Mouse (Mus musculus) cerebellum, adult 2 months (tissue): ENCODE data around the gene Tcf20. TPM values are rescaled to one million over a fixed set of nuclear protein-coding genes. Genes with fewer than 3 reads are reported as not detected.

Experiments used
- DNase-seq, 2 experiments: peaks; one replicate each; pipeline ENCODE4 v3.0.0; 2021
- H3K27ac ChIP-seq: fragments of 200-500 bp; 2 replicates; pipeline ENCODE4 v1.5.1; 2012; ENCODE audit warnings: low read length, control low read depth, inconsistent platforms; ENCODE audit not compliant: insufficient read depth
- H3K27me3 ChIP-seq: fragments of 200-500 bp; 2 replicates; pipeline ENCODE4 v1.6.1; 2012; ENCODE audit warnings: inconsistent platforms, mild to moderate bottlenecking, low read length, moderate library complexity; ENCODE audit not compliant: control insufficient read depth, insufficient read depth
- H3K4me1 ChIP-seq: fragments of 200-500 bp; 2 replicates; pipeline ENCODE4 v1.6.1; 2011; ENCODE audit warnings: low read length; ENCODE audit not compliant: control insufficient read depth, insufficient read depth
- H3K4me3 ChIP-seq: fragments of 200-500 bp; replicated peaks from 2 replicates; pipeline ENCODE3; 2011; ENCODE audit warnings: mild to moderate bottlenecking, low read depth, low read length, control low read depth; ENCODE audit not compliant: insufficient read depth
- CTCF ChIP-seq: fragments of 200-500 bp; IDR thresholded peaks from 2 replicates; pipeline ENCODE4 v1.5.1; 2011; ENCODE audit warnings: low read depth, mild to moderate bottlenecking, control low read depth, low read length, moderate library complexity, borderline replicate concordance; ENCODE audit not compliant: insufficient read depth
- POLR2A ChIP-seq: fragments of 200-500 bp; IDR thresholded peaks from 2 replicates; pipeline ENCODE4 v1.6.1; 2011; ENCODE audit warnings: low read length, control low read depth, borderline replicate concordance; ENCODE audit not compliant: insufficient read depth
- WGBS: fragments of 180-500 bp; shearing (Covaris S2); methylation state at CpG from one replicate; pipeline ENCODE4 v1.1.7; 2018; 5-methylcytosine and 5-hydroxymethylcytosine counted together
- polyA plus RNA-seq: library from polyadenylated mRNA; depleted of rRNA; stranded (reverse); fragments of >200 nt; gene quantifications from 2 replicates; pipeline ENCODE4 v1.2.3, GENCODE M21; 2012

Gene Tcf20
- polyA plus RNA-seq, 1 experiment, result 25.0 TPM

- no peak overlapping the region for H3K27ac ChIP-seq
- DNase-seq, result no peak
Observed at GRCm38 (mm10) chr15:82809511-82809910, 178.2 kb downstream of the Tcf20 start.

GRCm38 (mm10) chr15:82806969-82807763 is 180.5 kb downstream of the Tcf20 start:
- TF ChIP-seq POLR2A (no peak), CTCF (no peak)
- Histone ChIP-seq H3K27me3 (no peaks in the 10 kb centered on the region; the same call in 1 of the 2 replicates), H3K27ac (no peak overlapping the region), H3K4me1 (no peaks in the 10 kb centered on the region; the same call in 1 of the 2 replicates), H3K4me3 (no peak overlapping the region)
- WGBS, result 93% methylated on average over 5 of the region's 5 CpGs
- DNase-seq, result no peak

More at GRCm38 (mm10) chr15:82809511-82809910, 178.2 kb downstream of the Tcf20 start:
- TF ChIP-seq POLR2A (no peak), CTCF (no peak)
- Histone ChIP-seq H3K4me1 (no peaks in the 10 kb centered on the region; the same call in 1 of the 2 replicates), H3K27me3 (no peaks in the 10 kb centered on the region; the same call in 1 of the 2 replicates), H3K4me3 (no peak overlapping the region)
- WGBS, result 70% methylated on average over 6 of the region's 6 CpGs

- Histone ChIP-seq H3K27me3 (no peaks in the 10 kb centered on the region), H3K27ac (no peak overlapping the region), H3K4me3 (no peak overlapping the region), H3K4me1 (no peaks in the 10 kb centered on the region)
- 33% methylated on average over 5 of the region's 5 CpGs for WGBS
- peak; percentile 60 to 82 for DNase-seq
- TF ChIP-seq POLR2A (no peak), CTCF (peak; percentile 90)
Observed at GRCm38 (mm10) chr15:82804708-82805639, 182.7 kb downstream of the Tcf20 start.

GRCm38 (mm10) chr15:82795936-82796440 is 191.7 kb downstream of the Tcf20 start:
- DNase-seq, result no peak
- no peak overlapping the region for H3K27ac ChIP-seq
- no peaks in the 10 kb centered on the region for H3K4me1 ChIP-seq
- H3K27me3 ChIP-seq, result no peaks in the 10 kb centered on the region
- TF ChIP-seq CTCF, result no peak
- TF ChIP-seq POLR2A, result no peak
- H3K4me3 ChIP-seq, result no peak overlapping the region
- WGBS, result 77% methylated on average over 3 of the region's 3 CpGs

- no peaks in the 10 kb centered on the region for H3K4me1 ChIP-seq
- 67% methylated on average over 5 of the region's 5 CpGs for WGBS
- no peak for TF ChIP-seq CTCF
- TF ChIP-seq POLR2A, result no peak
- H3K27ac ChIP-seq, result no peak within 1 kb of the TSS
- H3K27me3 ChIP-seq, result no peaks in the 10 kb centered on the region
- H3K4me3 ChIP-seq, result no peak within 1 kb of the TSS
- no peak for DNase-seq
Observed at GRCm38 (mm10) chr15:82794277-82794676, 193.4 kb downstream of the Tcf20 start, which contains the start of gene Cyp2d26. TSS of gene Cyp2d26 (minus strand) at chr15:82794294.

- H3K4me3 ChIP-seq, result no peak overlapping the region
- whole genome bisulfite sequencing, result 87% methylated on average over 6 of the region's 6 CpGs
- H3K4me1 ChIP-seq, result no peaks in the 10 kb centered on the region
- no peak overlapping the region for H3K27ac ChIP-seq
- DNase-seq, result no peak
- TF ChIP-seq POLR2A (no peak), CTCF (no peak)
- H3K27me3 ChIP-seq, result no peaks in the 10 kb centered on the region
Observed at GRCm38 (mm10) chr15:82793868-82794267, 193.8 kb downstream of the Tcf20 start.

GRCm38 (mm10) chr15:82793454-82793853 is 194.2 kb downstream of the Tcf20 start:
- TF ChIP-seq CTCF (no peak), POLR2A (no peak)
- H3K4me1 ChIP-seq, result no peaks in the 10 kb centered on the region
- H3K27me3 ChIP-seq, result no peaks in the 10 kb centered on the region
- H3K4me3 ChIP-seq, result no peak overlapping the region
- no peak for DNase-seq
- WGBS, result 81% methylated on average over 1 of the region's 1 CpGs
- no peak overlapping the region for H3K27ac ChIP-seq
